Mouse (Mus musculus) left cerebral cortex, postnatal 4 days (tissue): Measurements from ENCODE around the gene Anxa4. TPM values are rescaled to one million over a fixed set of nuclear protein-coding genes. Genes with fewer than 3 reads are reported as not detected.
A peak's percentile ranks its signal among the peaks of the same experiment; 100 is the strongest.

Source experiments
- DNase-seq: peaks from one replicate; pipeline ENCODE4 v3.0.0-alpha.2; 2022
- intact Hi-C: fragments of 180-260 bp; cut with DNase I; formaldehyde crosslinking; loops from one replicate; pipeline ENCODE4 v1.15.1; 2025
- total RNA-seq, 2 experiments: library from RNA; stranded (reverse); gene quantifications; 2 replicates each; pipeline ENCODE4 v1.2.3; 2021

The Anxa4 gene
- total RNA-seq: 1 to 10 TPM; 3.1 to 4.5 TPM

GRCm38 (mm10) chr6:86793021-86793815 lies at the start of gene Anxa4:
Gene Anxa4 (minus strand): TSS chr6:86793584.
- intact Hi-C loops: no loop called here
- peak; percentile 19 for DNase-seq

- intact Hi-C loops: loop anchor here (10.0 kb wide), 1 partner anchor 153 kb away; no protein-coding TSS in a partner anchor
- no peak for DNase-seq
These were observed 48.6 kb upstream of the Anxa4 start for GRCm38 (mm10) chr6:86841949-86842348.

GRCm38 (mm10) chr6:86839089-86839488 lies 45.7 kb upstream of the Anxa4 start:
- intact Hi-C loops: no loop called here
- DNase-seq: no peak

- no peak for DNase-seq
- intact Hi-C loops: no loop called here
These were observed 39.6 kb upstream of the Anxa4 start for GRCm38 (mm10) chr6:86832802-86833502.

GRCm38 (mm10) chr6:86830738-86831500 lies 37.5 kb upstream of the Anxa4 start:
- no peak for DNase-seq
- intact Hi-C loops: no loop called here

- intact Hi-C loops: no loop called here
- DNase-seq: no peak
These were observed 36.4 kb upstream of the Anxa4 start for GRCm38 (mm10) chr6:86829768-86830167.

- intact Hi-C loops: no loop called here
These were observed 34.0 kb upstream of the Anxa4 start for GRCm38 (mm10) chr6:86827432-86827831.

GRCm38 (mm10) chr6:86824401-86824800 lies 31.0 kb upstream of the Anxa4 start:
- intact Hi-C loops: no loop called here
- no peak for DNase-seq

More at GRCm38 (mm10) chr6:86827432-86827831, 34.0 kb upstream of the Anxa4 start:
- DNase-seq: no peak

GRCm38 (mm10) chr6:86823824-86824223 lies 30.4 kb upstream of the Anxa4 start:
- intact Hi-C loops: no loop called here
- no peak for DNase-seq

- no peak for DNase-seq
- intact Hi-C loops: no loop called here
These were observed 29.7 kb upstream of the Anxa4 start for GRCm38 (mm10) chr6:86823051-86823431.

- DNase-seq: peak; percentile 23
- intact Hi-C loops: no loop called here
These were observed 29.1 kb upstream of the Anxa4 start for GRCm38 (mm10) chr6:86822285-86823050.

- intact Hi-C loops: no loop called here
- DNase-seq: no peak
These were observed 27.3 kb upstream of the Anxa4 start for GRCm38 (mm10) chr6:86820690-86821089.

GRCm38 (mm10) chr6:86819926-86820325 lies 26.5 kb upstream of the Anxa4 start:
- intact Hi-C loops: loop anchor here (2.0 kb wide), 1 partner anchor 29 kb away; the partner anchor contains the start of gene Aak1
- DNase-seq: no peak

GRCm38 (mm10) chr6:86818914-86819313 lies 25.5 kb upstream of the Anxa4 start:
- intact Hi-C loops: loop anchor here (2.0 kb wide), 1 partner anchor 30 kb away; the partner anchor contains the start of gene Aak1

GRCm38 (mm10) chr6:86816586-86816985 lies 23.2 kb upstream of the Anxa4 start:
- intact Hi-C loops: no loop called here
- no peak for DNase-seq

More at GRCm38 (mm10) chr6:86818914-86819313, 25.5 kb upstream of the Anxa4 start:
- no peak for DNase-seq

GRCm38 (mm10) chr6:86815436-86815835 lies 22.1 kb upstream of the Anxa4 start:
- no peak for DNase-seq
- intact Hi-C loops: no loop called here

- intact Hi-C loops: no loop called here
- no peak for DNase-seq
These were observed 21.5 kb upstream of the Anxa4 start for GRCm38 (mm10) chr6:86814926-86815325.

- DNase-seq: peak; percentile 37
- intact Hi-C loops: no loop called here
These were observed 20.0 kb upstream of the Anxa4 start for GRCm38 (mm10) chr6:86813341-86813740.

- DNase-seq: no peak
- intact Hi-C loops: no loop called here
These were observed 19.5 kb upstream of the Anxa4 start for GRCm38 (mm10) chr6:86812919-86813318.

- intact Hi-C loops: loop anchor here (2.0 kb wide), 1 partner anchor 60 kb away; no protein-coding TSS in a partner anchor
- peak; percentile 64 for DNase-seq
These were observed 13.2 kb upstream of the Anxa4 start for GRCm38 (mm10) chr6:86806455-86807086.
